Mouse (Mus musculus) testis, postnatal 14 days (tissue): ENCODE data around the gene Rap1gap.

ENCODE experiments used
- DNase-seq: peaks from one replicate; pipeline ENCODE4 v3.0.0; 2021; ENCODE audit warnings: low spot score

Rap1gap gene

GRCm38 (mm10) chr4:137744433-137744918 lies 80.0 kb downstream of the Rap1gap start:
- no peak for DNase-seq

- DNase-seq: no peak
Measured at GRCm38 (mm10) chr4:137747091-137747490, 82.6 kb downstream of the Rap1gap start.

- DNase-seq: no peak
Measured at GRCm38 (mm10) chr4:137747590-137747989, 83.1 kb downstream of the Rap1gap start.

- no peak for DNase-seq
Measured at GRCm38 (mm10) chr4:137748726-137749125, 84.2 kb downstream of the Rap1gap start.

- DNase-seq: no peak
Measured at GRCm38 (mm10) chr4:137749680-137750079, 85.2 kb downstream of the Rap1gap start.

GRCm38 (mm10) chr4:137750121-137750520 lies 85.6 kb downstream of the Rap1gap start:
- no peak for DNase-seq

- no peak for DNase-seq
Measured at GRCm38 (mm10) chr4:137751310-137751709, 86.8 kb downstream of the Rap1gap start.

GRCm38 (mm10) chr4:137751717-137752116 lies 87.2 kb downstream of the Rap1gap start:
- peak; percentile 45 for DNase-seq

- no peak for DNase-seq
Measured at GRCm38 (mm10) chr4:137752471-137752870, 87.9 kb downstream of the Rap1gap start.

- DNase-seq: no peak
Measured at GRCm38 (mm10) chr4:137753199-137753598, 88.7 kb downstream of the Rap1gap start.

- DNase-seq: no peak
Measured at GRCm38 (mm10) chr4:137754446-137754845, 89.9 kb downstream of the Rap1gap start.

- DNase-seq: no peak
Measured at GRCm38 (mm10) chr4:137762886-137763285, 98.4 kb downstream of the Rap1gap start.

- no peak for DNase-seq
Measured at GRCm38 (mm10) chr4:137763920-137764495, 99.5 kb downstream of the Rap1gap start.

- DNase-seq: no peak
Measured at GRCm38 (mm10) chr4:137764621-137765020, 100.1 kb downstream of the Rap1gap start.

- no peak for DNase-seq
Measured at GRCm38 (mm10) chr4:137765554-137765971, 101.0 kb downstream of the Rap1gap start.

- DNase-seq: no peak
Measured at GRCm38 (mm10) chr4:137766365-137766764, 101.8 kb downstream of the Rap1gap start.

GRCm38 (mm10) chr4:137768381-137768780 lies 103.9 kb downstream of the Rap1gap start:
- no peak for DNase-seq

GRCm38 (mm10) chr4:137768831-137769230 lies 104.3 kb downstream of the Rap1gap start:
- DNase-seq: no peak

GRCm38 (mm10) chr4:137769635-137770034 lies 105.1 kb downstream of the Rap1gap start:
- no peak for DNase-seq

GRCm38 (mm10) chr4:137770901-137771612 lies 106.5 kb downstream of the Rap1gap start:
- peak; percentile 67 for DNase-seq

- no peak for DNase-seq
Measured at GRCm38 (mm10) chr4:137771749-137772148, 107.2 kb downstream of the Rap1gap start.

GRCm38 (mm10) chr4:137772438-137773056 lies 108.0 kb downstream of the Rap1gap start:
- DNase-seq: no peak

- no peak for DNase-seq
Measured at GRCm38 (mm10) chr4:137773369-137773899, 108.9 kb downstream of the Rap1gap start.
